Mouse (Mus musculus) ovary, adult 18-20 months (tissue): ENCODE measurements around the gene Kif16b.

ENCODE experiments used
- DNase-seq: peaks from one replicate; pipeline ENCODE4 v3.0.0; 2022; ENCODE audit warnings: low spot score, mixed read lengths

Kif16b gene

GRCm38 (mm10) chr2:142732370-142732769 is 169.0 kb downstream of the Kif16b start:
- no peak for DNase-seq

GRCm38 (mm10) chr2:142731778-142732092 is 169.6 kb downstream of the Kif16b start:
- DNase-seq, result peak; percentile 71

DNA sequence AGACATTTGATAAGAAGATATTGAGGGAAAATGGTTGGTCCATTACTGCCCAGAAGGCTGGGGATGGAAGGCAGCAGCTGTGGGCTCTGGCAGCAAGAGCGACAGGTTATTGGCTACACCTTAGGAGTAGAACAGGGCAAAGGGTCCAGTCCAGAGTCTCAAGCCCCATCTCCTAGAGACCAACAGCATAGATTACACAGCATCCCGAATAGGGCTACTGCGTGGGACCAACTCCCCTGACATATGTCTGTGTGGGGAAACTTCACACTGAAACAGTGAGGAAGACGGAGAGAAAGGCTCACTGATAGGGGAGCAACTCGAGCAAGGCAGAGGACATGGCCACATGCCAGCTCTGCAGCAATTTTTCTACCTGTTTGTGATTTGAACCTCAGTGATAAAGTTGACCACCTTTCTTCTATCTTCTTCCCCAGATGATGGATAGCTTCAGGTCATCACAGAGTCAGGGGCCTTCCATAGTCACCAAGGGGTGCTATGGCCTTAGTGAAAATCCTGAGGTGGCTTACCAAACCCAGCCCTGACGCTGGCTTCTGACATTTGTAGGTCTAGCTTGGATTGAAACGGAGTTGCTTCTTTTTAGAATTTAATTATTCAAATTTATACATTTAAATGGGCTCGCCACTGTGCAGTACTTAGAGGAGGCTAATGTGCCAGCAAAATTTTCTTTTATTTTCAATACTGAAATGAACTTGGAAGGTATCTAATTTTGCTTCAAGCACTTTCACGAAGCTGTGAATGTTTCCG is 170.1 kb downstream of the Kif16b start:
- no peak for DNase-seq

DNA sequence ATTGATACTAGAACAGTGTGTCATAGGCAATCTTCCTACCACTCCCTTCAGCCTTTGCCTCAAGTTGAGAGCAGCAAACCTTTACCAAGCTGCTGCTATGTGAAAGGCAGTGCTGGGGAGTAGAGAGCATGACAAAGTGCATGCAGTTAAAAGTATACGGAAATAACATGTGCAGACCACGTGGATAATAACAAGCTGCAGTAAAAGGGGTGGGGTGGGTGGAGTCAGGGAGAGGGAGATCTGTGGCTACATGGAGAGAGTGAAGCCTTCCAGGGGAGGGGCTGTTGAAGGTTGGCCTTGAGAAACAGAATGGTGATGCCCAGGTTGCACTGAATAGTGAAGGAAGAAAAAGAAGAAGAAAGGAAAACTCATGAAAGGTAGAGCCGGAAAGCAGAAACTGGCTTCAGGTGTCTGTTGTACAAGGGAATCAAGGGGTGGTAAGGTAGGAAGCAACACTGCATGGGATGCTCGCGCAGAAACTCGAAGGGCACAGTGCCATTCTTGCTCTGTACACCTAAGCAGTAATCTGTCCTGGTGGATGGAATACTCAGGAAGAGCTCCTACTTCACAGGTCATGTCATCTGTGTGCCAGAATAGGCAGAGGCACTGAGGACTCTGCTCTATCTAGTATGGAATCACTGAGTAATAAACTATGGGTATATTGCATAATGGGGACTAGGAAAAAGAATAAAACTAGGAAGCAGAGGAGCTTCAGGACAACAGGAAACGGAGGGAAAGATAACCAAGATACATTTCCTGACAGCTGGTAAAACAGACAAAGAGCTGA is 176.9 kb downstream of the Kif16b start:
- no peak for DNase-seq

- no peak for DNase-seq
Observed at GRCm38 (mm10) chr2:142720174-142720573, 181.2 kb downstream of the Kif16b start.

DNA sequence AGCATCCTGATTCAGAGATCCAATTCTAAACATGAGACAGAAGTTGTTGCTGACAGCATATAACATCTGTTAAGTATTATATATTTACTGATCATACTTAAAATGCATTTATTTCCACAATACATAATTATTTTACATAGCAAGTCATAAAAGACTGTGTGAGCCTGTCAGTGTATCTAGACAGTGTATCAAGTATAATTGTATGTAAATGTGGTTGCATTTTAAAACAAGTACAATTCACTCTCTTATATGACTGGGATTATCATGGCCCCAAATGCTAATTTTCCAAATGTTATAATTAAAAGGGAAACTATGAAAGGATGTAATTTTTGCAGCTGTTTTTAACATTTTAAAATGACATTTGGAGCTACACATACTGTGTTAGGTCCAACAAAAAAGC is 182.3 kb downstream of the Kif16b start:
- no peak for DNase-seq

GRCm38 (mm10) chr2:142717591-142717990 is 183.7 kb downstream of the Kif16b start:
- DNase-seq, result no peak

DNA sequence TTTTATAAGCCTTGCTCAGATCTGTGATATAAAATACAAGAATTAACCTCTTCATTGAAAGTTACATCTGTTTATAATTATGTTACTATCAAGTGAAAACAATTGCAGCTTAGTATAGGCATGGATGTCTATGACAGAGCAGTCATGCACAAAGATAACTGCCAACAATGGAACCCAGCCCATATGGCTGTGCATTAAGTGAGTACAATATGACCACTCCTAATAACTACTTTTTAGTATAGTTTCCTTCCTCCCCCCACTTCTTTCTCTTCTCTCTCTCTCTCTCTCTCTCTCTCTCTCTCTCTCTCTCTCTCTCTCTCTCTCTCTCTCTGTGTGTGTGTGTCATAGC is 185.4 kb downstream of the Kif16b start:
- no peak for DNase-seq

DNA sequence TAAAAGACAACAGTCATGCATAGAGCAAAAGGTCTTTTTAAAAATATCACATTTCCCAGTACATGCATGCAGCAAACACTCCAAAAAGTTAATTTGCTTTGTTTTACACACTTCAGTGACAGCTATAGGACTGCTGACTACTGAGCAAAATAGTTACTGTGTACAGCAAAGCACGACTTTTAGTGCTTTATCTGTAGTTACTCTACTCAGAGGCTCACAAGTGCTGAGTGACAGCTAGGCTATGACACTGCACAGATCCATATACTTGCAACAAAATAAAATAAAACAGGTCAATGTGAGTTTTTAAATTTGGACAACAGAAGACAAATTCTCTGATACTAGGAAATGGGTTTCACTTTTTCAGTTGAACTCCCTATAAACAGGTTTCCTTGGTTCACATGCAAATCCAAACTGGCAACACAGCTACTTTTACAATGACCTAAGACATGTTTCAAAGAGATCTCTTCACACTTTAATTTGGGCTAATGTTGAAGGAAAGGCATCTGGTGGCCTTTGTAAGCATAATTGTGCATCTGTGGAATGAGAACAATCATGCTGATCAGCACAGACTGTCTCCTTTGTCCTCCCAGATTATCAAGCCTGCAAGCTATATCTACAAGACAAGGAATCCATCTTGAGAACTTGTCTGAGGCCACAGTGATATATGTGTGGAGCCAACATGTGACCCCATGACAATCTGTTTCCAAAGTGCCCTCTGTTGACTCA is 186.0 kb downstream of the Kif16b start:
- DNase-seq, result no peak

DNA sequence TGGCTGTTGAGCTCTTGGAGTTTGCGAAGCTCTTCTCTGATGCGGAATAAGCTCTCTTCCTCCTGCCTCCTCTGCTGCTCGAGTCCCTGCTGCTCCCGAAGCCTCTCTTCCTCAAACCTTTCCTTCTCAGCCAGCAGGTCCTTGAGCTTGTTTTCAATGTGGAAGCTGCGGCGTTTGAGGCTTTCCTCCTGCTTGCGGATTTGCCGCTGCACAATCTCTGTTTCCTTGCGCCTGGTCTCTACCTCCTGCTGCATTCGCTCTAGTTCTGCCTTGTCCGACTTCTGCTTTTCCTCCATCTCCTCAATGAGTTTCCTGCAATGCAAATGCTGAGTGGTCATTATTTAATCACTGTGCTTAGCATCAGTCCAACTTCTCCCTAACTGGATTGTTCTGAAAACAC is 188.6 kb downstream of the Kif16b start:
- no peak for DNase-seq

GRCm38 (mm10) chr2:142709326-142709725 is 192.0 kb downstream of the Kif16b start:
- DNase-seq, result no peak

GRCm38 (mm10) chr2:142700689-142701088 is 200.6 kb downstream of the Kif16b start:
- no peak for DNase-seq

- DNase-seq, result peak; percentile 47
Observed at GRCm38 (mm10) chr2:142698650-142699049, 202.7 kb downstream of the Kif16b start.

GRCm38 (mm10) chr2:142694936-142695331 is 206.4 kb downstream of the Kif16b start:
- no peak for DNase-seq

- no peak for DNase-seq
Observed at GRCm38 (mm10) chr2:142694019-142694935, 207.1 kb downstream of the Kif16b start.

DNA sequence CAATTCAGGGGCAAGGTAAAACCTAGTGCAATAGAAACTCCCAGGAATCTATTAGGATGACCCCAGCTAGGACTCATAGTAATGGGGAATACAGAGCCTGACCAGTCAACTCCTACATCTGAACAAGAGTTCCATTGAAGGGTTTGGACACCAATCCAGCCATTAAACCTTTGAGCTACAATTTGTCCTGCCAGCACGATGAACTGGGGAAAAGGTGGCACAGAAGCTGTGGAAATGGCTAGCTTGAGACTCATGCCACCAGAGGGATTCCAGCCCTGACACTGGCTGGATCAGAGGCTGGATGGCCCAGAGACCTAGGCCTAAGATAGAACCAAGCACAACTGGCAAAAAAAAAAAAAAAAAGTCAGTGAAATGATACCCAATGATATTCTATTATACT is 207.9 kb downstream of the Kif16b start:
- no peak for DNase-seq

GRCm38 (mm10) chr2:142689496-142689895 is 211.8 kb downstream of the Kif16b start:
- DNase-seq, result no peak

- no peak for DNase-seq
Observed at GRCm38 (mm10) chr2:142687936-142688514, 213.3 kb downstream of the Kif16b start.

GRCm38 (mm10) chr2:142682965-142683709 is 218.2 kb downstream of the Kif16b start:
- DNase-seq, result no peak

GRCm38 (mm10) chr2:142668426-142668825 is 232.9 kb downstream of the Kif16b start:
- no peak for DNase-seq

GRCm38 (mm10) chr2:142651591-142651990 is 249.7 kb downstream of the Kif16b start:
- no peak for DNase-seq
